Mouse (Mus musculus): ENCODE measurements around the gene Olfr1150-ps1. TPM values are rescaled to one million over a fixed set of nuclear protein-coding genes. Genes with fewer than 3 reads are reported as not detected.

Olfr1150-ps1 gene
- polyA plus RNA-seq (2012; rRNA removed), result not detected in 2 replicates

GRCm38 (mm10) chr2:87843693-87844092 is at the start of gene Olfr1150-ps1:
TSS of gene Olfr1150-ps1 (plus strand) at chr2:87843993.
- WGBS, result 70% methylated on average over 1 of the region's 1 CpGs
- DNase-seq (ENCODE audit: low read depth, low spot score), result no peak

GRCm38 (mm10) chr2:87800292-87800691 is 43.5 kb upstream of the Olfr1150-ps1 start, which contains the start of gene Olfr1143:
TSS of gene Olfr1143 (plus strand) at chr2:87800592.
- no peak for DNase-seq (ENCODE audit: low read depth, low spot score)

- 59% methylated on average over 1 of the region's 1 CpGs for WGBS
- DNase-seq (ENCODE audit: low read depth, low spot score), result no peak
These were observed 34.3 kb upstream of the Olfr1150-ps1 start, which contains the start of gene Olfr1145 for GRCm38 (mm10) chr2:87809522-87809921. TSS of gene Olfr1145 (plus strand) at chr2:87809822.

- 89% methylated on average over 1 of the region's 1 CpGs for WGBS
- no peak for DNase-seq (ENCODE audit: low read depth, low spot score)
These were observed 13.6 kb upstream of the Olfr1150-ps1 start, which contains the start of gene Olfr1148 for GRCm38 (mm10) chr2:87830233-87830632. TSS of gene Olfr1148 (plus strand) at chr2:87830533.

- no peak for DNase-seq (ENCODE audit: low read depth, low spot score)
- WGBS, result 70% methylated on average over 1 of the region's 1 CpGs
These were observed 11.8 kb downstream of the Olfr1150-ps1 start, which contains the start of gene Olfr1151 for GRCm38 (mm10) chr2:87855562-87855961. TSS of gene Olfr1151 (plus strand) at chr2:87855862.

- no peak for DNase-seq (ENCODE audit: low read depth, low spot score)
These were observed 22.4 kb downstream of the Olfr1150-ps1 start, which contains the start of gene Olfr1152 for GRCm38 (mm10) chr2:87866192-87866591. TSS of gene Olfr1152 (plus strand) at chr2:87866492.

- DNase-seq (ENCODE audit: low read depth, low spot score), result no peak
- WGBS, result 48% methylated on average over 1 of the region's 1 CpGs
These were observed 50.9 kb downstream of the Olfr1150-ps1 start, which contains the start of gene Olfr1153 for GRCm38 (mm10) chr2:87894662-87895061. TSS of gene Olfr1153 (plus strand) at chr2:87894962.

Other genes starting within 250 kb of the Olfr1150-ps1 start
- not detected in 2 replicates for gene Olfr1130, start 237.8 kb upstream of the Olfr1150-ps1 start, polyA plus RNA-seq (2012; rRNA removed)
- gene Olfr1131, start 216.9 kb upstream of the Olfr1150-ps1 start, polyA plus RNA-seq (2012; rRNA removed), result not detected in 2 replicates
- not detected in 2 replicates for gene Olfr1132, start 206.5 kb upstream of the Olfr1150-ps1 start, polyA plus RNA-seq (2012; rRNA removed)
- not detected in 2 replicates for gene Olfr1133, start 196.6 kb upstream of the Olfr1150-ps1 start, polyA plus RNA-seq (2012; rRNA removed)
- not detected in 2 replicates for gene Olfr1134, start 185.5 kb upstream of the Olfr1150-ps1 start, polyA plus RNA-seq (2012; rRNA removed)
- gene Olfr1135, start 170.3 kb upstream of the Olfr1150-ps1 start, polyA plus RNA-seq (2012; rRNA removed), result not detected in 2 replicates
- not detected in 2 replicates for gene Olfr1136, start 150.0 kb upstream of the Olfr1150-ps1 start, polyA plus RNA-seq (2012; rRNA removed)
- gene Olfr1137, start 130.8 kb upstream of the Olfr1150-ps1 start, polyA plus RNA-seq (2012; rRNA removed), result not detected in 2 replicates
- not detected in 2 replicates for gene Olfr1138, start 104.0 kb upstream of the Olfr1150-ps1 start, polyA plus RNA-seq (2012; rRNA removed)
- gene Olfr1140, start 100.2 kb upstream of the Olfr1150-ps1 start, polyA plus RNA-seq (2012; rRNA removed), result not detected in 2 replicates
- not detected in 2 replicates for gene Olfr1141, start 90.0 kb upstream of the Olfr1150-ps1 start, polyA plus RNA-seq (2012; rRNA removed)
- not detected in 2 replicates for gene Olfr152, start 64.5 kb upstream of the Olfr1150-ps1 start, polyA plus RNA-seq (2012; rRNA removed)
- gene Olfr1143, start 43.4 kb upstream of the Olfr1150-ps1 start, polyA plus RNA-seq (2012; rRNA removed), result not detected in 2 replicates
- not detected in 2 replicates for gene Olfr1145, start 34.2 kb upstream of the Olfr1150-ps1 start, polyA plus RNA-seq (2012; rRNA removed)
- gene Olfr1148, start 13.5 kb upstream of the Olfr1150-ps1 start, polyA plus RNA-seq (2012; rRNA removed), result not detected in 2 replicates
- gene Olfr1151, start 11.9 kb downstream of the Olfr1150-ps1 start, polyA plus RNA-seq (2012; rRNA removed), result not detected in 2 replicates
- gene Olfr1152, start 22.5 kb downstream of the Olfr1150-ps1 start, polyA plus RNA-seq (2012; rRNA removed), result not detected in 2 replicates
- gene Olfr1153, start 51.0 kb downstream of the Olfr1150-ps1 start, polyA plus RNA-seq (2012; rRNA removed), result not detected in 2 replicates
- not detected in 2 replicates for gene Olfr1154, start 61.2 kb downstream of the Olfr1150-ps1 start, polyA plus RNA-seq (2012; rRNA removed)
- not detected in 2 replicates for gene Olfr1155, start 101.1 kb downstream of the Olfr1150-ps1 start, polyA plus RNA-seq (2012; rRNA removed)
- gene Olfr1156, start 109.1 kb downstream of the Olfr1150-ps1 start, polyA plus RNA-seq (2012; rRNA removed), result not detected in 2 replicates
- gene Olfr1157, start 124.3 kb downstream of the Olfr1150-ps1 start, polyA plus RNA-seq (2012; rRNA removed), result not detected in 2 replicates
- not detected in 2 replicates for gene Olfr74, start 130.7 kb downstream of the Olfr1150-ps1 start, polyA plus RNA-seq (2012; rRNA removed)
- gene Olfr1158, start 146.1 kb downstream of the Olfr1150-ps1 start, polyA plus RNA-seq (2012; rRNA removed), result not detected in 2 replicates
- gene Olfr1160, start 164.3 kb downstream of the Olfr1150-ps1 start, polyA plus RNA-seq (2012; rRNA removed), result not detected in 2 replicates
- gene Olfr1161, start 178.8 kb downstream of the Olfr1150-ps1 start, polyA plus RNA-seq (2012; rRNA removed), result not detected in 2 replicates
- gene Olfr73, start 193.7 kb downstream of the Olfr1150-ps1 start, polyA plus RNA-seq (2012; rRNA removed), result not detected in 2 replicates
- not detected in 2 replicates for gene Olfr1162, start 207.1 kb downstream of the Olfr1150-ps1 start, polyA plus RNA-seq (2012; rRNA removed)
- not detected in 2 replicates for gene Olfr1163, start 227.8 kb downstream of the Olfr1150-ps1 start, polyA plus RNA-seq (2012; rRNA removed)
- not detected in 2 replicates for gene Olfr1164, start 250.0 kb downstream of the Olfr1150-ps1 start, polyA plus RNA-seq (2012; rRNA removed)